Mouse (Mus musculus): Measurements from ENCODE around the gene Tbc1d7. TPM values are rescaled to one million over a fixed set of nuclear protein-coding genes. Genes with fewer than 3 reads are reported as not detected.

Gene Tbc1d7
- polyA plus RNA-seq (2021; fragmentation: Nextera tagmentation), result 41.1 and 45.5 TPM in 2 replicates
- long read RNA-seq, experiment 1, transcript Tbc1d7-201 (8 exons, 1,239 nt), result minor isoform, 19 of 49 reads
- long read RNA-seq, experiment 1, transcript Tbc1d7-202 (8 exons, 1,246 nt), result major isoform, 26 of 49 reads
- long read RNA-seq, experiment 1, partial matches to known transcripts, result 2 of 49 reads
- long read RNA-seq, experiment 1, other reads (novel, unspliced or antisense), result 2 of 49 reads
- long read RNA-seq, experiment 2, transcript Tbc1d7-202 (8 exons, 1,246 nt), result major isoform, 21 of 43 reads
- long read RNA-seq, experiment 2, transcript Tbc1d7-201 (8 exons, 1,239 nt), result minor isoform, 15 of 43 reads
- long read RNA-seq, experiment 2, partial matches to known transcripts, result 2 of 43 reads
- long read RNA-seq, experiment 2, other reads (novel, unspliced or antisense), result 4 of 43 reads

GRCm38 (mm10) chr13:43171020-43171710 is at the start of gene Tbc1d7:
Tbc1d7 (minus strand) TSS chr13:43171501.

Other genes starting within 250 kb of the Tbc1d7 start
- 5.7 and 6.3 TPM in 2 replicates for gene Gfod1, start 132.7 kb upstream of the Tbc1d7 start, polyA plus RNA-seq (2021; fragmentation: Nextera tagmentation)
- gene Sirt5, start 194.0 kb upstream of the Tbc1d7 start, polyA plus RNA-seq (2021; fragmentation: Nextera tagmentation), result 21.1 and 23.2 TPM in 2 replicates
- 183 and 189 TPM in 2 replicates for gene Nol7, start 226.9 kb upstream of the Tbc1d7 start, polyA plus RNA-seq (2021; fragmentation: Nextera tagmentation)

Measured in layer of hippocampus, adult 6 months (tissue).